Comparison of ENCODE assay signal across 22 mouse cellular contexts in the genomic region with DNA sequence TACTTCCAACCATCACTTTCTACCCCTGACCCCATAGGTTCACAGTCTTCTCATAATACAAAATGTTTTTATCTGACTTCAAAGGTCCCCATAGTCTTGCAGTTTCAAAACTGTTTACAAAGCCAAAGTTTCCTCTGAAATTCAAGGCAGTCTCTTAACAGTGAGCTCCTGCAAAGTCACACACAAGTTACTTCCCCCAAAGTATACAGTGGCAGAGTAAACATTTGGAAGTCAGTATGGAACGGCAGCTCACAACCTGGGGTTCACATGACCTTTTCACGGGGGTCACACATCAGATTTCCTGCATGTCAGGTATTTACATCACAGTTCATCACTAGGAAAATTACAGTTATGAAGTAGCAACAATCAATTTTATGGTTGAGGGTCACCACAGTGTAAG. TPM values are rescaled to one million over a fixed set of nuclear protein-coding genes. Genes with fewer than 3 reads are reported as not detected.
"Had no signal": no experiment of that assay in that cellular context is flagged by ENCODE, and none has a peak within 500 bp of the region (broad histone marks: within the 10 kb centered on the region; RNA-seq: fewer than 3 reads in every experiment).

No protein-coding gene starts in this region.

- H3K9ac ChIP-seq: limb, embryonic 15.5 days; liver, embryonic 14.5 days; lung, embryonic 15.5 days; midbrain, embryonic 13.5 days; midbrain, embryonic 15.5 days; neural tube, embryonic 12.5 days had no signal

- H3K9me3 ChIP-seq: limb, embryonic 15.5 days; lung, embryonic 15.5 days; midbrain, embryonic 13.5 days; midbrain, embryonic 15.5 days; neural tube, embryonic 12.5 days had no signal

- H3K27me3 ChIP-seq: limb, embryonic 15.5 days; lung, embryonic 15.5 days; midbrain, embryonic 13.5 days; midbrain, embryonic 15.5 days; neural tube, embryonic 12.5 days had no signal

- DNase-seq: lung, adult 2 months; lung, postnatal 14 days; lung, postnatal 36 days; retina, postnatal 1 day; right cerebral cortex, adult 18-20 months; right cerebral cortex, postnatal 25 days; right cerebral cortex, postnatal 4 days; spleen, adult 18-20 months; thymus, adult 2 months; thymus, postnatal 14 days; thymus, postnatal 36 days had no signal

- H3K4me1 ChIP-seq: limb, embryonic 15.5 days; midbrain, embryonic 13.5 days; midbrain, embryonic 15.5 days; neural tube, embryonic 12.5 days had no signal

- H3K4me2 ChIP-seq: limb, embryonic 15.5 days; lung, embryonic 15.5 days; midbrain, embryonic 11.5 days; midbrain, embryonic 13.5 days; midbrain, embryonic 15.5 days; neural tube, embryonic 12.5 days had no signal

- H3K27ac ChIP-seq: limb, embryonic 15.5 days; liver, embryonic 14.5 days; lung, embryonic 15.5 days; macrophage; midbrain, embryonic 13.5 days; midbrain, embryonic 15.5 days; neural tube, embryonic 12.5 days had no signal

- ATAC-seq: lung, postnatal 0 days; midbrain, embryonic 13.5 days; midbrain, embryonic 15.5 days had no signal

- H3K4me3 ChIP-seq: limb, embryonic 15.5 days; lung, embryonic 15.5 days; midbrain, embryonic 13.5 days; midbrain, embryonic 15.5 days; neural tube, embryonic 12.5 days had no signal

RNA-seq across cellular contexts. Expression of gene Plekhd1, which starts 28.5 kb away (rescaled TPM):
- total RNA-seq: megakaryocyte, adult 5-6 weeks; monocyte, adult 5-6 weeks had no signal
- polyA plus RNA-seq: macrophage had no signal
